In the genomic region with DNA sequence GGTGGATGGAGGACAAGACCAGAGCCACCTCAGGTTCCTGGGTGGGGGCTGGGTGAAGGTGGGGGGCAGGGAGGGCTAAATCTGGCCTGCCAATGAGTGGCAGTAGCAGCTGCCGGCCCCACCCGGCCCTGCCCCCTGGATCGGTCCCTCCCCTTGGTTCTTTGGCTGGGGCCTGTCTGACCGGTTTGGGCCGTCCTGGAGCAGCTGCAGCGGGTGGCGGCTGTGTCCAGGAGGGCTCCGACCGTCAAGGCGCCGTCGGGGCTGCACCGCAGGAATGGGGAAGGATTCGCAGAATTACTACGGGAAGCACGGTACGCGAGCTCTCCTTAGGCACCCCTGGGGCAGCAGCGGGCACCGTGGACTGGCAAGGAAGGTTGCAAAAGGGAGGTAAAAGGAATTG, we compare ENCODE assay signal across 9 mouse cellular contexts. TPM values are rescaled to one million over a fixed set of nuclear protein-coding genes. Genes with fewer than 3 reads are reported as not detected.
DNase-seq lines count a peak whose midpoint lies in the region; ATAC-seq and TF ChIP-seq lines count a peak whose summit lies in the region.
"Had no signal": no experiment of that assay in that cellular context is flagged by ENCODE, and none has a peak within 500 bp of the region (broad histone marks: within the 10 kb centered on the region; RNA-seq: fewer than 3 reads in every experiment).

No protein-coding gene starts in this region.

- H3K27me3 ChIP-seq in liver, embryonic 12.5 days (replicated peaks) = no peaks in the 10 kb centered on the region
- no peaks in the 10 kb centered on the region for H3K27me3 ChIP-seq in forebrain, postnatal 0 days (ENCODE audit: insufficient read depth, low read length)
- H3K27me3 ChIP-seq: hindbrain, embryonic 15.5 days had no signal

- peaks cover 37% of the 10 kb centered on the region for H3K36me3 ChIP-seq in liver, embryonic 12.5 days
- H3K36me3 ChIP-seq in forebrain, postnatal 0 days (ENCODE audit: insufficient read depth) = peaks cover 14% of the 10 kb centered on the region

- H3K9ac ChIP-seq in liver, embryonic 12.5 days = no peak overlapping the region
- H3K9ac ChIP-seq in forebrain, postnatal 0 days = no peak overlapping the region
- H3K9ac ChIP-seq: hindbrain, embryonic 15.5 days had no signal

- DNase-seq in urinary bladder, adult 18-20 months (ENCODE audit: low spot score in 2 of 2) = peak; percentile 69 to 80
- DNase-seq in urinary bladder, postnatal 10 days (ENCODE audit: low spot score) = no peak
- DNase-seq in heart, postnatal 4 days = peak; percentile 60
- DNase-seq in cerebellum, postnatal 4 days (ENCODE audit: low spot score in 2 of 2) = no peak
- DNase-seq in left cerebral cortex, adult 8-10 months (ENCODE audit: low spot score in 2 of 2) = no peak
- no peak for DNase-seq in forebrain, postnatal 0 days
- no peak for DNase-seq in c-Kit-positive CD71-positive TER-119-positive erythroid progenitor cells, embryonic 14.5 days (ENCODE audit: low spot score)

- H3K4me3 ChIP-seq in liver, embryonic 12.5 days = no peak overlapping the region
- H3K4me3 ChIP-seq in forebrain, postnatal 0 days (ENCODE audit: low read depth, low read length) = no peak overlapping the region
- H3K4me3 ChIP-seq: hindbrain, embryonic 15.5 days had no signal

- H3K27ac ChIP-seq in liver, embryonic 12.5 days = no peak overlapping the region
- H3K27ac ChIP-seq in forebrain, postnatal 0 days (ENCODE audit: low read depth, low read length) = no peak overlapping the region
- H3K27ac ChIP-seq: hindbrain, embryonic 15.5 days had no signal

- no peak for ATAC-seq in liver, embryonic 12.5 days
- no peak for ATAC-seq in forebrain, postnatal 0 days

- TF ChIP-seq CTCF in forebrain, postnatal 0 days (IDR thresholded peaks at IDR 0.05; ENCODE audit: low read depth) = no peak

- H3K4me1 ChIP-seq in liver, embryonic 12.5 days = peaks cover 13% of the 10 kb centered on the region
- H3K4me1 ChIP-seq in forebrain, postnatal 0 days (ENCODE audit: insufficient read depth) = no peaks in the 10 kb centered on the region

- peak overlapping the region; percentile 18; the same call in 1 of the 2 replicates for H3K4me2 ChIP-seq in liver, embryonic 12.5 days
- no peak overlapping the region for H3K4me2 ChIP-seq in forebrain, postnatal 0 days (ENCODE audit: low read depth)
- H3K4me2 ChIP-seq: hindbrain, embryonic 15.5 days had no signal

- WGBS in liver, embryonic 12.5 days (ENCODE audit: insufficient replicate concordance) = 71% methylated on average over 20 of the region's 20 CpGs
- 24% methylated on average over 18 of the region's 20 CpGs for WGBS in forebrain, postnatal 0 days

- no peaks in the 10 kb centered on the region for H3K9me3 ChIP-seq in liver, embryonic 12.5 days (replicated peaks)
- H3K9me3 ChIP-seq in forebrain, postnatal 0 days (ENCODE audit: low read length) = no peaks in the 10 kb centered on the region
- H3K9me3 ChIP-seq: hindbrain, embryonic 15.5 days had no signal

RNA-seq across cellular contexts. Expression of a gene that starts 17.2 kb away (rescaled TPM):
- total RNA-seq in heart, postnatal 4 days (2021) = 10 to 100 TPM; 63.4 to 65.0 TPM
- polyA plus RNA-seq in liver, embryonic 12.5 days (2016; fragmentation: Nextera tagmentation; extraction: Ambion mirVana) = 29.2 and 32.5 TPM in 2 replicates
- 10 to 100 TPM; 48.0 to 68.9 (median 52.3) TPM for total RNA-seq in left cerebral cortex, adult 8-10 months (2022)
- total RNA-seq in forebrain, postnatal 0 days (2014; rRNA removed) = 55.2 and 63.1 TPM in 2 replicates
- 40.8 and 48.9 TPM in 2 replicates for polyA plus RNA-seq in forebrain, postnatal 0 days (2015; fragmentation: Nextera tagmentation; extraction: Ambion mirVana)

RNA-seq across cellular contexts. Expression of a gene that starts 25.5 kb away (rescaled TPM):
- not detected for total RNA-seq in heart, postnatal 4 days (2021)
- 0.10 and 0.25 TPM in 2 replicates for polyA plus RNA-seq in liver, embryonic 12.5 days (2016; fragmentation: Nextera tagmentation; extraction: Ambion mirVana)
- total RNA-seq in left cerebral cortex, adult 8-10 months (2022) = 1 to 10 TPM; 1.2 to 1.5 (median 1.4) TPM
- 2.6 and 4.2 TPM in 2 replicates for total RNA-seq in forebrain, postnatal 0 days (2014; rRNA removed)
- polyA plus RNA-seq in forebrain, postnatal 0 days (2015; fragmentation: Nextera tagmentation; extraction: Ambion mirVana) = 2.4 and 2.9 TPM in 2 replicates

RNA-seq across cellular contexts. Expression of a gene that starts 30.0 kb away (rescaled TPM):
- 10 to 100 TPM; 79.5 to 80.1 TPM for total RNA-seq in heart, postnatal 4 days (2021)
- 84.1 and 85.3 TPM in 2 replicates for polyA plus RNA-seq in liver, embryonic 12.5 days (2016; fragmentation: Nextera tagmentation; extraction: Ambion mirVana)
- total RNA-seq in left cerebral cortex, adult 8-10 months (2022) = 10 to 100 TPM; 90.2 to 93.1 (median 91.0) TPM
- total RNA-seq in forebrain, postnatal 0 days (2014; rRNA removed) = 114 and 135 TPM in 2 replicates
- 191 and 214 TPM in 2 replicates for polyA plus RNA-seq in forebrain, postnatal 0 days (2015; fragmentation: Nextera tagmentation; extraction: Ambion mirVana)

RNA-seq across cellular contexts. Expression of a gene that starts 46.4 kb away (rescaled TPM):
- total RNA-seq in heart, postnatal 4 days (2021) = 10 to 100 TPM; 49.5 to 54.6 TPM
- 87.4 and 88.6 TPM in 2 replicates for polyA plus RNA-seq in liver, embryonic 12.5 days (2016; fragmentation: Nextera tagmentation; extraction: Ambion mirVana)
- total RNA-seq in left cerebral cortex, adult 8-10 months (2022) = 10 to 100 TPM; 53.5 to 63.9 (median 58.8) TPM
- total RNA-seq in forebrain, postnatal 0 days (2014; rRNA removed) = 65.1 and 69.4 TPM in 2 replicates
- 104 and 118 TPM in 2 replicates for polyA plus RNA-seq in forebrain, postnatal 0 days (2015; fragmentation: Nextera tagmentation; extraction: Ambion mirVana)

RNA-seq across cellular contexts. Expression of a gene that starts 49.9 kb away (rescaled TPM):
- 10 to 100 TPM; 18.5 to 21.0 TPM for total RNA-seq in heart, postnatal 4 days (2021)
- polyA plus RNA-seq in liver, embryonic 12.5 days (2016; fragmentation: Nextera tagmentation; extraction: Ambion mirVana) = 14.5 and 15.5 TPM in 2 replicates
- 10 to 100 TPM; 33.5 to 43.4 (median 39.4) TPM for total RNA-seq in left cerebral cortex, adult 8-10 months (2022)
- 27.6 and 28.1 TPM in 2 replicates for total RNA-seq in forebrain, postnatal 0 days (2014; rRNA removed)
- polyA plus RNA-seq in forebrain, postnatal 0 days (2015; fragmentation: Nextera tagmentation; extraction: Ambion mirVana) = 7.1 and 11.9 TPM in 2 replicates

Comparison
In these comparisons a context has a peak if more than half of its experiments do, and no peak if none do; other contexts are left out.
1. DNase-seq: peak in urinary bladder, adult 18-20 months (2 of 2) and heart, postnatal 4 days (single experiment); none in urinary bladder, postnatal 10 days (single experiment), cerebellum, postnatal 4 days (0 of 2), left cerebral cortex, adult 8-10 months (0 of 2), forebrain, postnatal 0 days (single experiment) and c-Kit-positive CD71-positive TER-119-positive erythroid progenitor cells, embryonic 14.5 days (single experiment).